Mouse (Mus musculus) adrenal gland, postnatal 4 days (tissue): Measurements from ENCODE around the gene Nol12. TPM values are rescaled to one million over a fixed set of nuclear protein-coding genes. Genes with fewer than 3 reads are reported as not detected.

Experiments
- DNase-seq, 2 experiments: peaks; one replicate each; pipeline ENCODE4 v3.0.0; 2021 to 2022; ENCODE audit warnings: low spot score in 2 of 2, mixed read lengths in 2 of 2
- total RNA-seq, 2 experiments: library from RNA; stranded (reverse); gene quantifications; 2 replicates each; pipeline ENCODE4 v1.2.3; 2021

Nol12 gene
- total RNA-seq, 2 experiments from 2014 or later = 40.0 to 47.3 TPM

GRCm38 (mm10) chr15:78915660-78916017 lies 19.1 kb upstream of the Nol12 start:
- no peak for DNase-seq

GRCm38 (mm10) chr15:78916052-78916826 lies 18.5 kb upstream of the Nol12 start:
- DNase-seq = no peak

GRCm38 (mm10) chr15:78918126-78918525 lies 16.6 kb upstream of the Nol12 start:
- no peak for DNase-seq

- DNase-seq = no peak
Observed at GRCm38 (mm10) chr15:78919914-78920313, 14.8 kb upstream of the Nol12 start.

- no peak for DNase-seq
Observed at GRCm38 (mm10) chr15:78922700-78923099, 12.0 kb upstream of the Nol12 start.

GRCm38 (mm10) chr15:78923585-78923984 lies 11.1 kb upstream of the Nol12 start:
- DNase-seq = no peak

- DNase-seq = no peak
Observed at GRCm38 (mm10) chr15:78925129-78925528, 9.6 kb upstream of the Nol12 start.

GRCm38 (mm10) chr15:78926021-78926919 lies 8.5 kb upstream of the Nol12 start, which contains the start of gene Lgals1:
Gene Lgals1 (plus strand): TSS chr15:78926725.
- DNase-seq = peak; percentile 67 to 77

- no peak for DNase-seq
Observed at GRCm38 (mm10) chr15:78927021-78927787, 7.5 kb upstream of the Nol12 start.

- DNase-seq = peak; percentile 24 to 50
Observed at GRCm38 (mm10) chr15:78927788-78928457, 6.8 kb upstream of the Nol12 start.

GRCm38 (mm10) chr15:78928539-78928938 lies 6.2 kb upstream of the Nol12 start:
- DNase-seq = no peak

- DNase-seq = no peak
Observed at GRCm38 (mm10) chr15:78930192-78930706, 4.5 kb upstream of the Nol12 start.

GRCm38 (mm10) chr15:78930801-78931426 lies 3.8 kb upstream of the Nol12 start:
- no peak for DNase-seq

GRCm38 (mm10) chr15:78931577-78931976 lies 3.2 kb upstream of the Nol12 start:
- no peak for DNase-seq

GRCm38 (mm10) chr15:78936403-78936802 lies 1.7 kb downstream of the Nol12 start:
- DNase-seq = no peak

GRCm38 (mm10) chr15:78937311-78937710 lies 2.6 kb downstream of the Nol12 start:
- DNase-seq = no peak

GRCm38 (mm10) chr15:78937963-78938362 lies 3.2 kb downstream of the Nol12 start:
- no peak for DNase-seq

- no peak for DNase-seq
Observed at GRCm38 (mm10) chr15:78940325-78940724, 5.6 kb downstream of the Nol12 start.

- DNase-seq = peak; percentile 52 to 67
Observed at GRCm38 (mm10) chr15:78942663-78943062, 7.9 kb downstream of the Nol12 start.

- no peak for DNase-seq
Observed at GRCm38 (mm10) chr15:78946232-78946631, 11.5 kb downstream of the Nol12 start.
